Mouse (Mus musculus) small intestine, adult 10 weeks (tissue): ENCODE measurements around the gene Ces3b. TPM values are rescaled to one million over a fixed set of nuclear protein-coding genes. Genes with fewer than 3 reads are reported as not detected.

Experiments
- polyA plus RNA-seq: library from polyadenylated mRNA; stranded (reverse); fragments of 350-450 nt; fragmentation: Illumina TruSeq; extraction: RNeasy Lipid Tissue Mini Kit (QIAGEN cat#74804); gene quantifications from one replicate; pipeline ENCODE4 v1.2.3, GENCODE M21; 2014; ENCODE audit warnings: low replicate concordance

Ces3b gene
- polyA plus RNA-seq: not detected

DNA sequence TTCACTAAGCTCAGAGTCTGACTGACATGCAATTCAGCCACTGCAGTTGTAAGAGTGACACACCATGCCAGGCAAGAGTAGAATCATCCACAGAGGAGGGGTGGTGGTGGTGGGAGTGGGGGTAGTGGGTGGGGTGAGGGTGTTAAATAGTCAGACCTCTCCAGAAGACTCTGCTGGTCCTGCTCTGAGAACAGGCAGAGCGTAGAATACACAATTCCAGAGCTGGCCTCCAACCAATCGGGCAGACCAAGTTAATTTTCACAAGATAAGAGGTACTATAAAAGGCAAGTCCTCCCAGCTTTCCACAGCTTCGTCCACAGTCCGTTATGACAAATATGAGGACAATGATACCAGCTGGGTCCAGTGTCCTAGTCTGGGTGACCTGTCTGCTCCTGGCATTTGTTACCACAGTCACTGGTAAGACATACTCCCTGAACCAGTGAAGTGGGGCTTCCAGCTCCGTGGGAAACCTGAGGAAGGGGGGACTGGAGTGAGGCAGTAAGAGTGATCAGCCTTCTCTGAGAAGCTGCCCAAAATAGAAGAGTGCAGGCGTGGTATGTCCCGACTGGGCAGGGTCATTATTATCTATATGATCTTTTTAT lies at the start of gene Ces3b:
Gene Ces3b, plus strand, starts transcription at position 305 of the 602 bp plus-strand sequence.

DNA sequence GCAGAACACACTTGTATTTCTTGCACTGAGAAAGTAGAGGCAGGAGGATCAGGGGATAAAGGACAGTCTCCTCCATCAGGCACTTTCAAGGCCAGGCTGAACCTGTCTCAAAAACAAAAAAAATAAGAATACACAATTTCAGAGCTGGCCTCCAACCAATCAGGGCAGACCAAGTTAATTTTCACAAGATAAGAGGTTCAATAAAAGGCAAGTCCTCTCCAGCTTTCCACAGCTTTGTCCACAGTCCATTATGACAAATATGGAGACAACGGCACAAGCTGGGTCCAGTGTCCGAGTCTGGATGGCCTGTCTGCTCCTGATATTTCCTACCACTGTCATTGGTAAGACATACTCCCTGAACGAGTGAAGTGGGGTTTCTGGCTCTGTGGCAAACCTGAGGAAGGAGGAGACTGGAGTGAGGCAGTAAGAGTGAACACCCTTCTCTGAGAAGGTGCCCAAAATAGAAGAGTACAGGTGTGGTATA lies 35.1 kb upstream of the Ces3b start, which contains the start of gene Ces3a:
Gene Ces3a, plus strand, starts transcription at position 231 of the 484 bp plus-strand sequence.

DNA sequence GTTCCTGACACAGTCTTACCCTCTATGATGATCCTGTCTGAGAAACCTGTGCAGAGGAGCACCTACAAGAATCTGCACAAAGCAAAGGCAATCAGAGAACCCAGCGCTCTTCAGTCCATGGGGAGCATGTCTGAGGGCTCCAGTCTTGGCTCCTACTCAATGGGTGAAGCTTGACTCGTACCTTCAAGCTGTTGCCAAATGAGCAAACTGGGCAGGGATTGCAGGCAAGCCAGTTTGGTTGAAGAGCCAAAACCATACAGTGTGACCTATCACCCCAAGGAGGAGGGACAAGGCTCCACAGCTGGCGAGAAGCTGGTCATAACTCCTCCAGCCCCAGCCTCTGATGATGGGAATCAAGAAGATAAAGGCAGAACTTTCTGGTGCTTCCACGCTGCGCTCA lies 48.0 kb downstream of the Ces3b start, which contains the start of gene Ces4a:
Gene Ces4a, plus strand, starts transcription at position 292 of the 400 bp plus-strand sequence.

Other genes starting within 250 kb of the Ces3b start
- gene Ces2c, start 236.7 kb upstream of the Ces3b start, polyA plus RNA-seq: 1,119 TPM
- gene Ces2e, start 157.5 kb upstream of the Ces3b start, polyA plus RNA-seq: 1,000 TPM
- gene Ces2f, start 136.4 kb upstream of the Ces3b start, polyA plus RNA-seq: 1.2 TPM
- 185 TPM for gene Ces2g, start 122.0 kb upstream of the Ces3b start, polyA plus RNA-seq
- gene Ces2h, start 82.9 kb upstream of the Ces3b start, polyA plus RNA-seq: 3.3 TPM
- gene Ces3a, start 35.2 kb upstream of the Ces3b start, polyA plus RNA-seq: 3.9 TPM
- not detected for gene Ces4a, start 48.0 kb downstream of the Ces3b start, polyA plus RNA-seq
- 98.9 TPM for gene Cbfb, start 86.9 kb downstream of the Ces3b start, polyA plus RNA-seq
- 25.7 TPM for gene D230025D16Rik, start 141.4 kb downstream of the Ces3b start, polyA plus RNA-seq
- 1.2 TPM for gene B3gnt9, start 171.4 kb downstream of the Ces3b start, polyA plus RNA-seq
- 2.2 TPM for gene Tradd, start 180.9 kb downstream of the Ces3b start, polyA plus RNA-seq
- gene Fbxl8, start 180.9 kb downstream of the Ces3b start, polyA plus RNA-seq: not detected
- not detected for gene Hsf4, start 186.0 kb downstream of the Ces3b start, polyA plus RNA-seq
- 0.11 TPM for gene Nol3, start 192.4 kb downstream of the Ces3b start, polyA plus RNA-seq
- gene 4931428F04Rik, start 206.1 kb downstream of the Ces3b start, polyA plus RNA-seq: not detected
- not detected for gene Exoc3l, start 212.3 kb downstream of the Ces3b start, polyA plus RNA-seq
- gene E2f4, start 213.9 kb downstream of the Ces3b start, polyA plus RNA-seq: 6.3 TPM
- 3.3 TPM for gene Elmo3, start 221.8 kb downstream of the Ces3b start, polyA plus RNA-seq
- 0.19 TPM for gene Lrrc29, start 242.5 kb downstream of the Ces3b start, polyA plus RNA-seq
- 9.5 TPM for gene Tmem208, start 242.6 kb downstream of the Ces3b start, polyA plus RNA-seq